Mouse (Mus musculus): ENCODE measurements around the gene Scamp3. TPM values are rescaled to one million over a fixed set of nuclear protein-coding genes. Genes with fewer than 3 reads are reported as not detected.
A peak's percentile ranks its signal among the peaks of the same experiment; 100 is the strongest.

The Scamp3 gene
- total and polyA plus RNA-seq, 2 experiments from 2014 or later = 63.7 to 124 TPM

DNA sequence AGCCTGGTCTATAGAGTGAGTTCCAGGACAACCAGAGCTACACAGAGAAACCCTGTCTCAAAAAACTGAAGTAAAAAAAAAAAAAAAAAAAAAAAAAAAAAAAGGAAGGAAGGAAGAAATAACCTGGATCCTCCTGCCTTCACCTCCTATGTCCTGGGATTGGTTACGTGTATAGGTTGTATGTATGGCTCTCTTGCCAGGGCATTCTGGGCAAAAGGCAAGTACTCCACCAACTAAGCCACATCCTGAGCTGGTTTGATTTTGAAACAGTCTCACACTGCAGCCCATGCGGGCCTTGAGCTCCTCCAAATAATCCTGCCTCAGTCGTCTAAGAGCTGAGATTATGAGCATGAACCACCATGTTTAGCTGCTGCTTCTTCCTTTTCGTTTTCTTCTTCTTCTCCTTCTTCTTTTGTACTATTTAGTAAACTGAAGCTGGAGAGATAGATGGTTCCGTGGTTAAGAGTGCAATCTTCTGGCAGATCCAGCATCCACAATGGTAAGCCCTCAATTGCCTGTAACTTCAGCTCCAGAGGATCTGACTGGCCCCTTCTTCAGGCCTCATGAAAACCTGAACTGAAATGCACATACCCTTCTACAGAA is 13.5 kb upstream of the Scamp3 start:
- Histone ChIP-seq H3K27me3 (ENCODE audit: insufficient read depth, low read length) (no peaks in the 10 kb centered on the region), H3K4me2 (ENCODE audit: low read depth) (peak overlapping the region; percentile 66; the same call in 1 of the 2 replicates), H3K36me3 (ENCODE audit: insufficient read depth) (peaks cover 19% of the 10 kb centered on the region), H3K4me3 (ENCODE audit: low read depth, low read length) (peak overlapping the region; percentile 86), H3K9me3 (ENCODE audit: low read length) (no peaks in the 10 kb centered on the region), H3K27ac (ENCODE audit: low read depth, low read length) (0 out of 2 replicates have a peak overlapping the region, but pooled peaks have one; percentile 88), H3K4me1 (ENCODE audit: insufficient read depth) (peaks cover 8% of the 10 kb centered on the region), H3K9ac (no peak overlapping the region)
- WGBS = 72% methylated on average over 5 of the region's 5 CpGs
- ATAC-seq (no peak), DNase-seq (no peak)
- no peak for TF ChIP-seq CTCF (IDR thresholded peaks at IDR 0.05; ENCODE audit: low read depth)

DNA sequence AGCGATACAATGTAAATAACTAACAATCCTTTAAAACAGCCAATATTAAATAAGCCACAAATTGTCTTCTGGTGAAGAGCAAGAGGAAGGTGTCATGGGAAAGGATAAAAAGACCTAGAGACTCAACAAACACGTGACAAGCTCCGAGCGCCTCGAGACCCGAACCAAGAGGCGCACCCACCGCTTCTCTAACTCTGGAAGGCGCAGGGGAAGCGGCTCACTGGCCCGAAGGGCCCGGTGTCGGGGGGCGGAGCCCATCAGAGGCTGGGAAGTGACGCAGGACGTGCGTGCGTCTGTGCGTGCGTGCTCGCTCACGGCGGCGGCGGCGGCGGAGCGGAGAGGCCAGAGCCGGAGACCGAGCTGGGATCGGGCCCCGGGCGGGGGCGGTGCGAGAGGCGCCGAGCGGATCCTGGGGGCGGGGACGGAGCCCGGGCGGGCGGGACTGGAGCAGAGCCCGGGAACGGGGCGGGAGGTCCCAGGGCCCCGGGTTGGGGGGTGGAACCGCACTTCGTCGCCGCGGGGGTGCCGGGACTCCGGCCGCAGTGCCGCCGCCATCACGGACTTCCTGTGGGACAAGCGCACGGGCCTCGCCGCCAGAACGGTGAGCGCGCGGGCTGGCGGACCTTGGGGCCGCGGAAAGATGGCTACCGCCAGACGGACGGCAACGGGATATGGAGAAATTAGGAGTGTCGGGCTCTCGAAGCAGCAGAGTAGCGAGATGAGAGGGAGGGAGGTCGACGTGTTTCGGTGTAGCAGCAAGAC is 12.6 kb upstream of the Scamp3 start, which contains the start of gene Clk2:
Gene Clk2 (plus strand): TSS at position 290 of the 762 bp plus-strand sequence.
- under 1% methylated on average over 79 of the region's 79 CpGs for WGBS
- TF ChIP-seq CTCF (IDR thresholded peaks at IDR 0.05; ENCODE audit: low read depth) = no peak

GRCm38 (mm10) chr3:89165268-89165870 is 11.9 kb upstream of the Scamp3 start:
- H3K27me3 ChIP-seq (ENCODE audit: insufficient read depth, low read length) = no peaks in the 10 kb centered on the region

More for the DNA sequence above, 12.6 kb upstream of the Scamp3 start, which contains the start of gene Clk2:
- peaks cover 5% of the 10 kb centered on the region for H3K4me1 ChIP-seq (ENCODE audit: insufficient read depth)
- peak within 1 kb of the TSS; percentile 86 for H3K4me3 ChIP-seq (ENCODE audit: low read depth, low read length)
- ATAC-seq = peak; percentile 98
- no peaks in the 10 kb centered on the region for H3K9me3 ChIP-seq (ENCODE audit: low read length)
- H3K27me3 ChIP-seq (ENCODE audit: insufficient read depth, low read length) = no peaks in the 10 kb centered on the region
- H3K4me2 ChIP-seq (ENCODE audit: low read depth) = peak within 1 kb of the TSS; percentile 66
- peaks cover 29% of the 10 kb centered on the region for H3K36me3 ChIP-seq (ENCODE audit: insufficient read depth)
- peak; percentile 94 for DNase-seq
- peak within 1 kb of the TSS; percentile 88 for H3K27ac ChIP-seq (ENCODE audit: low read depth, low read length)
- peak within 1 kb of the TSS; percentile 87 for H3K9ac ChIP-seq

GRCm38 (mm10) chr3:89166945-89167344 is 10.3 kb upstream of the Scamp3 start:
- 96% methylated on average over 19 of the region's 19 CpGs for WGBS
- peaks cover 48% of the 10 kb centered on the region for H3K36me3 ChIP-seq (ENCODE audit: insufficient read depth)
- no peaks in the 10 kb centered on the region for H3K27me3 ChIP-seq (ENCODE audit: insufficient read depth, low read length)
- H3K4me3 ChIP-seq (ENCODE audit: low read depth, low read length) = no peak overlapping the region
- H3K4me1 ChIP-seq (ENCODE audit: insufficient read depth) = peaks cover 5% of the 10 kb centered on the region
- no peak for DNase-seq
- H3K27ac ChIP-seq (ENCODE audit: low read depth, low read length) = no peak overlapping the region
- no peak overlapping the region for H3K4me2 ChIP-seq (ENCODE audit: low read depth)
- H3K9ac ChIP-seq = no peak overlapping the region
- ATAC-seq = no peak
- no peaks in the 10 kb centered on the region for H3K9me3 ChIP-seq (ENCODE audit: low read length)
- no peak for TF ChIP-seq CTCF (IDR thresholded peaks at IDR 0.05; ENCODE audit: low read depth)

More at GRCm38 (mm10) chr3:89165268-89165870, 11.9 kb upstream of the Scamp3 start:
- Histone ChIP-seq H3K9ac (peak overlapping the region; percentile 87), H3K36me3 (ENCODE audit: insufficient read depth) (peaks cover 35% of the 10 kb centered on the region), H3K4me1 (ENCODE audit: insufficient read depth) (peaks cover 5% of the 10 kb centered on the region), H3K9me3 (ENCODE audit: low read length) (no peaks in the 10 kb centered on the region), H3K4me2 (ENCODE audit: low read depth) (peak overlapping the region; percentile 66), H3K27ac (ENCODE audit: low read depth, low read length) (peak overlapping the region; percentile 88), H3K4me3 (ENCODE audit: low read depth, low read length) (peak overlapping the region; percentile 86)
- no peak for TF ChIP-seq CTCF (IDR thresholded peaks at IDR 0.05; ENCODE audit: low read depth)
- no peak for DNase-seq
- 26% methylated on average over 12 of the region's 12 CpGs for WGBS
- ATAC-seq = no peak

DNA sequence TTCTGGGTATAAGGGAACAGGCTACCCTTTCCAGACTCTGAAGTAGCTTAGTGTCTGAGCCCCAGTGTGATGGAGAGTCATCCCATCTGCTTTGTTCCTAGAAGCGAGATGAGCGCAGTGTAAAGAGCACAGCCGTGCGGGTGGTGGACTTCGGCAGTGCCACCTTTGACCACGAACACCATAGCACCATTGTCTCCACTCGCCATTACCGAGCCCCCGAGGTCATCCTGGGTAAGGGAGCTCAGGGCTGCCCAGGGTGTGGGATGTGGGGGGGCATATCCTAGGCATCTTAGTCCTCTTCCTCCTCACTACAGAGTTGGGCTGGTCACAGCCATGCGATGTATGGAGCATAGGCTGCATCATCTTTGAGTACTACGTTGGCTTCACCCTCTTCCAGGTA is 2.4 kb upstream of the Scamp3 start:
- Histone ChIP-seq H3K9me3 (ENCODE audit: low read length) (no peaks in the 10 kb centered on the region), H3K4me2 (ENCODE audit: low read depth) (no peak overlapping the region), H3K9ac (no peak overlapping the region), H3K27ac (ENCODE audit: low read depth, low read length) (no peak overlapping the region), H3K4me3 (ENCODE audit: low read depth, low read length) (no peak overlapping the region), H3K4me1 (ENCODE audit: insufficient read depth) (peaks cover 8% of the 10 kb centered on the region), H3K27me3 (ENCODE audit: insufficient read depth, low read length) (no peaks in the 10 kb centered on the region), H3K36me3 (ENCODE audit: insufficient read depth) (peaks cover 69% of the 10 kb centered on the region)
- 94% methylated on average over 11 of the region's 11 CpGs for WGBS
- DNase-seq = no peak
- ATAC-seq = no peak
- no peak for TF ChIP-seq CTCF (IDR thresholded peaks at IDR 0.05; ENCODE audit: low read depth)

GRCm38 (mm10) chr3:89175544-89175943 is 1.7 kb upstream of the Scamp3 start:
- no peak for ATAC-seq
- Histone ChIP-seq H3K4me3 (ENCODE audit: low read depth, low read length) (no peak overlapping the region), H3K36me3 (ENCODE audit: insufficient read depth) (peaks cover 69% of the 10 kb centered on the region), H3K9me3 (ENCODE audit: low read length) (no peaks in the 10 kb centered on the region), H3K4me1 (ENCODE audit: insufficient read depth) (peaks cover 8% of the 10 kb centered on the region), H3K27ac (ENCODE audit: low read depth, low read length) (no peak overlapping the region), H3K27me3 (ENCODE audit: insufficient read depth, low read length) (no peaks in the 10 kb centered on the region), H3K4me2 (ENCODE audit: low read depth) (no peak overlapping the region), H3K9ac (no peak overlapping the region)
- no peak for TF ChIP-seq CTCF (IDR thresholded peaks at IDR 0.05; ENCODE audit: low read depth)
- 93% methylated on average over 10 of the region's 10 CpGs for WGBS
- no peak for DNase-seq

All from forebrain, postnatal 0 days (tissue).